Mouse (Mus musculus) frontal cortex, postnatal 25 days (tissue): ENCODE measurements around the gene Rhov.

ENCODE experiments used
- DNase-seq, 2 experiments: peaks; one replicate each; pipeline ENCODE4 v3.0.0; 2022; ENCODE audit warnings: low spot score in 2 of 2

Rhov gene

DNA sequence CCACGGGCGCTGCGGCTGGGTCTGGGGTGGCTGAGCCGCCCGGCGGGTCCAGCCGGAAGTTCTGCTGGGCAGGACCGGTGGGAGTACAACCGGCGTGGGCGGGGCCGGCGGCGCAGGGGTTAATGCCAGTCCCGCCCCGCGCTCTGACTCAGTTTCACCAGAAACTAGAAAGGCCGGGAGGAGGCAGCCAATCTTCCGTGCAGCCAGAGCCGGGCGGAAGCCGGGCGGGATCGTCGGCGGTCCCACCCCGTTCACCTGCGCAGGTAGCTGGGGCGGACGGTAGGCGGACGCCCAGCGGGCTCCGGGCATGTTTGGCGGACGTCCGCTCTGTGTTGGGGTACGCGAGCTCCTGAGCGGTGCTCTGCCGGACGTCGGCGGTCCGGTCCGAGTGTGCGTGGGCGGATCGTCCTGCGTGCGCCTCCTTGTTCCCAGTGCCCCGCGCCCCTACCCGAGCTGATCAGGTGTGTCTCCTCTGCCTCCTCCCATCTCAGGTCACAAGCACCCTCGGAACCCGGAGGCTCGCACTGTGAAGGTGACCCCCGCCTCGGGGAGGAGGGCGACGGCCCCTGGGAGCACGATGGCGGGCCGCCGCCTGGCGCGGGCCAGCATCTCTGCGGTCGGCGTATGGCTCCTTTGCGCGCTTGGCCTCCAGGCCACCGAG, 33.7 kb downstream of the Rhov start, which contains the start of gene Spint1:
TSS of gene Spint1 (plus strand) at position 153 of the 661 bp plus-strand sequence.
- DNase-seq = no peak

- no peak for DNase-seq
Observed at GRCm38 (mm10) chr2:119236682-119237209, 34.3 kb downstream of the Rhov start.

- no peak for DNase-seq
Observed at GRCm38 (mm10) chr2:119229775-119230704, 41.0 kb downstream of the Rhov start, which contains the start of gene Ppp1r14d. Gene Ppp1r14d, minus strand, starts transcription at chr2:119229906.
